Mouse (Mus musculus) layer of hippocampus, adult 8-10 months (tissue): ENCODE measurements around the gene Hes5. TPM values are rescaled to one million over a fixed set of nuclear protein-coding genes. Genes with fewer than 3 reads are reported as not detected.

Experiments
- DNase-seq, 2 experiments: peaks; one replicate each; pipeline ENCODE4 v3.0.0; 2022; ENCODE audit warnings: low spot score in 2 of 2
- total RNA-seq, 4 experiments: library from RNA; stranded (reverse); gene quantifications; 2 replicates each; pipeline ENCODE4 v1.2.4; 2022

Gene Hes5
- 10 to 100 TPM; 15.1 to 33.7 (median 22.6) TPM for total RNA-seq

- DNase-seq: peak; percentile 64 to 73
Observed at GRCm38 (mm10) chr4:154960690-154961225, at the start of gene Hes5. Gene Hes5 (plus strand): TSS chr4:154960923.

GRCm38 (mm10) chr4:154911644-154912043 is 49.1 kb upstream of the Hes5 start:
- no peak for DNase-seq

- DNase-seq: no peak
Observed at GRCm38 (mm10) chr4:154913845-154914244, 46.9 kb upstream of the Hes5 start.

GRCm38 (mm10) chr4:154914252-154914651 is 46.5 kb upstream of the Hes5 start:
- no peak for DNase-seq

GRCm38 (mm10) chr4:154914707-154915106 is 46.0 kb upstream of the Hes5 start:
- no peak for DNase-seq

GRCm38 (mm10) chr4:154915286-154915685 is 45.4 kb upstream of the Hes5 start:
- no peak for DNase-seq

GRCm38 (mm10) chr4:154916662-154917061 is 44.1 kb upstream of the Hes5 start:
- DNase-seq: no peak

- no peak for DNase-seq
Observed at GRCm38 (mm10) chr4:154922291-154922690, 38.4 kb upstream of the Hes5 start.

- no peak for DNase-seq
Observed at GRCm38 (mm10) chr4:154922931-154923330, 37.8 kb upstream of the Hes5 start.

GRCm38 (mm10) chr4:154925413-154925812 is 35.3 kb upstream of the Hes5 start:
- no peak for DNase-seq

- no peak for DNase-seq
Observed at GRCm38 (mm10) chr4:154926969-154927898, 33.5 kb upstream of the Hes5 start.

GRCm38 (mm10) chr4:154927899-154928337 is 32.8 kb upstream of the Hes5 start:
- DNase-seq: no peak

- no peak for DNase-seq
Observed at GRCm38 (mm10) chr4:154928395-154929087, 32.2 kb upstream of the Hes5 start, which contains the start of gene Tnfrsf14. Gene Tnfrsf14 (minus strand): TSS chr4:154928563.

GRCm38 (mm10) chr4:154929088-154929660 is 31.5 kb upstream of the Hes5 start:
- DNase-seq: no peak

GRCm38 (mm10) chr4:154933306-154933907 is 27.3 kb upstream of the Hes5 start:
- DNase-seq: no peak

- DNase-seq: no peak
Observed at GRCm38 (mm10) chr4:154934800-154935199, 25.9 kb upstream of the Hes5 start.

- no peak for DNase-seq
Observed at GRCm38 (mm10) chr4:154935788-154936187, 24.9 kb upstream of the Hes5 start.

GRCm38 (mm10) chr4:154936542-154937255 is 24.0 kb upstream of the Hes5 start:
- DNase-seq: no peak

GRCm38 (mm10) chr4:154937746-154938145 is 23.0 kb upstream of the Hes5 start:
- no peak for DNase-seq

- no peak for DNase-seq
Observed at GRCm38 (mm10) chr4:154940156-154940555, 20.6 kb upstream of the Hes5 start.

GRCm38 (mm10) chr4:154941831-154942230 is 18.9 kb upstream of the Hes5 start:
- no peak for DNase-seq
